Mouse (Mus musculus) embryonic facial prominence, embryonic 11.5 days (tissue): Measurements from ENCODE around the gene Rnf123. TPM values are rescaled to one million over a fixed set of nuclear protein-coding genes. Genes with fewer than 3 reads are reported as not detected.

Source experiments
- ATAC-seq: fragments of 200-750 bp; cut with Nextera tagmentation; replicated peaks from 2 replicates; pipeline ENCODE4 v1.8.0; 2017; ENCODE audit warnings: low read depth; ENCODE audit not compliant: insufficient number of reproducible peaks, low FRiP score, low TSS enrichment
- DNase-seq: peaks from one replicate; pipeline ENCODE4 v3.0.0-alpha.2; 2015; ENCODE audit warnings: low spot score
- H3K27ac ChIP-seq: fragments of 300-500 bp; sonication (generic); replicated peaks from 2 replicates; pipeline ENCODE4 v1.5.1; 2014; ENCODE audit warnings: mild to moderate bottlenecking, low read depth, low read length, control low read depth
- H3K27me3 ChIP-seq: fragments of 300-500 bp; sonication (generic); 2 replicates; pipeline ENCODE4 v1.6.1; 2014; ENCODE audit warnings: mild to moderate bottlenecking, low read length, moderate library complexity, mixed read lengths; ENCODE audit not compliant: control insufficient read depth, insufficient read depth
- H3K36me3 ChIP-seq: fragments of 300-500 bp; sonication (generic); replicated peaks from 2 replicates; pipeline ENCODE4 v1.6.1; 2014; ENCODE audit warnings: low read depth, mild to moderate bottlenecking, low read length, moderate library complexity, mixed read lengths; ENCODE audit not compliant: control insufficient read depth, insufficient read depth
- H3K4me1 ChIP-seq: fragments of 300-500 bp; sonication (generic); 2 replicates; pipeline ENCODE4 v1.6.1; 2014; ENCODE audit warnings: low read length, mixed read lengths; ENCODE audit not compliant: control insufficient read depth, insufficient read depth
- H3K4me2 ChIP-seq: fragments of 300-500 bp; sonication (generic); 2 replicates; pipeline ENCODE4 v1.6.1; 2014; ENCODE audit warnings: low read depth, mild to moderate bottlenecking, control low read depth, low read length, moderate library complexity
- H3K4me3 ChIP-seq: fragments of 300-500 bp; sonication (generic); 2 replicates; pipeline ENCODE4 v1.5.1; 2014; ENCODE audit warnings: low read depth, low read length, control low read depth
- H3K9ac ChIP-seq: fragments of 300-500 bp; sonication (generic); replicated peaks from 2 replicates; pipeline ENCODE4 v1.6.1; 2014; ENCODE audit warnings: mild to moderate bottlenecking, control low read depth, low read length
- H3K9me3 ChIP-seq: fragments of 300-500 bp; sonication (generic); replicated peaks from 2 replicates; pipeline ENCODE4 v1.6.1; 2016; ENCODE audit warnings: mild to moderate bottlenecking, low read length, inconsistent platforms, mixed read lengths; ENCODE audit not compliant: control insufficient read depth
- WGBS: fragments of 180-500 bp; shearing (Covaris S2); extraction: QIAGEN DNeasy Blood & Tissue Kit; methylation state at CpG from one replicate; pipeline ENCODE4 v1.1.7; 2014; 5-methylcytosine and 5-hydroxymethylcytosine counted together
- polyA plus RNA-seq: library from polyadenylated mRNA; unstranded; fragments of >200 nt; fragmentation: Nextera tagmentation; extraction: Ambion mirVana; gene quantifications from 2 replicates; pipeline ENCODE4 v1.2.1, GENCODE M21; 2014

Gene Rnf123
- polyA plus RNA-seq, 1 experiment from 2014 or later = 22.0 TPM

DNA sequence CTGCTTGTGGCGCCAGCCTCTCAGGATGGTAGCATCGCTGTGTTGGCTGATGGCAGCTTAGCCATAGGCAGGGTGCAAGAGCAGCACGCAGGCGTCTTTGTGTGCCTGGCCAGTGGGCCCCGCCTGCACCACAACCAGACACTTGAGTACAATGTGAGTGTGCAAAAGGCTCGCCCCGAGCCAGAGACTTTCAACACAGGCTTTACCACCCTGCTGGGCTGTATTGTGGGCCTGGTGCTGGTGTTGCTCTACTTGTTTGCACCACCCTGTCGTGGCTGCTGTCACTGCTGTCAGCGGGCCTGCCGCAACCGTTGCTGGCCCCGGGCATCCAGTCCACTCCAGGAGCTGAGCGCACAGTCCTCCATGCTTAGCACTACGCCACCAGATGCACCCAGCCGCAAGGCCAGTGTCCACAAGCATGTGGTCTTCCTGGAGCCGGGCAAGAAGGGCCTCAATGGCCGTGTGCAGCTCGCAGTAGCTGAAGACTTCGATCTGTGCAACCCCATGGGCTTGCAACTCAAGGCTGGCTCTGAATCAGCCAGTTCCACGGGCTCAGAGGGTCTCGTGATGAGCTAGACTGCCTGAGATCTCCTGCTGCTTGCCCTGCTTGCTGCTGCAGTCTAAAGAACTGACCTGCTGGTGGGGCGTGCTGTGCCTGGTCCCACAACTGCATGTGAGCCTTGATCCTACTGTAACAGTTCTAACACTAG is 28.7 kb downstream of the Rnf123 start:
- ATAC-seq (no peak), DNase-seq (no peak)
- H3K27ac ChIP-seq = no peak overlapping the region
- no peaks in the 10 kb centered on the region for H3K4me1 ChIP-seq
- no peaks in the 10 kb centered on the region; the same call in 1 of the 2 replicates for H3K36me3 ChIP-seq
- WGBS = 90% methylated on average over 22 of the region's 22 CpGs
- no peaks in the 10 kb centered on the region for H3K9me3 ChIP-seq
- no peaks in the 10 kb centered on the region for H3K27me3 ChIP-seq
- no peak overlapping the region for H3K4me2 ChIP-seq
- no peak overlapping the region for H3K4me3 ChIP-seq
- H3K9ac ChIP-seq = no peak overlapping the region

GRCm38 (mm10) chr9:108053665-108054225 is 29.4 kb downstream of the Rnf123 start:
- no peak overlapping the region for H3K9ac ChIP-seq
- no peak overlapping the region for H3K27ac ChIP-seq
- H3K36me3 ChIP-seq = no peaks in the 10 kb centered on the region; the same call in 1 of the 2 replicates
- WGBS = 93% methylated on average over 15 of the region's 15 CpGs
- no peaks in the 10 kb centered on the region for H3K27me3 ChIP-seq
- H3K9me3 ChIP-seq = no peaks in the 10 kb centered on the region
- no peaks in the 10 kb centered on the region for H3K4me1 ChIP-seq
- DNase-seq = no peak
- H3K4me3 ChIP-seq = no peak overlapping the region
- no peak overlapping the region for H3K4me2 ChIP-seq
- ATAC-seq = no peak

DNA sequence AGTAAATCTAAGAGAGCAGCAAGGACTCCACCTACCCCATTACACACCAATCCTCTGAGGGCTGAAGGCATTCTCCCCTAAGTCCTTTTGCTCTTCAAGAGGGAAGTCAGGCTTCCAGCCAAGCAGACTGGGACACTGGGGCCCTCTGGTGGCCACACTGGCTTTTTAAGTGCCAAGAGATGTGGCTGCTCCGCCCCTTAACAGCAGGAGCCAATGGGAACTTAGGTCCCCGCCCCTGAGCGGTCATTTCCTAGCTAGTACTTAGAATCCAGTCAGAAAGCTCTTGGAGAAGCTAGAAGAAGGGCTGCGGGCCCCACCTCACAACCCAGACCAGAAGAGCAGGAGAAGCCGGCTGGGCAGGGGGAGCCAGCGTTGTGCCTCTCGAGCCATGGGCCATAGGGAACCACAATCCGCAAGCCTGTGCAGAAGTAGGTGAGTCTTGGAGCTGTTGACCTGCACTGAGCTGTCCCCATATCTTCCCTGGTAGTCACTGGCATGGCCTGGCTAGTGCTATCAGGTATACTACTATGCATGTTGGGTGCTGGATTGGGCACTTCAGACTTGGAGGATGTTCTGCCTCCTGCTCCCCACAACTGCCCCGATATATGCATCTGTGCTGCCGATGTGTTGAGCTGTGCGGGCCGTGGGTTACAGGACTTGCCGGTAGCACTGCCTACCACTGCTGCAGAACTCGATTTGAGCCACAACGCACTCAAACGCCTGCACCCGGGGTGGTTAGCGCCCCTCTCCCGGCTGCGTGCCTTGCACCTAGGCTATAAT is 30.1 kb downstream of the Rnf123 start, which contains the start of gene Amigo3:
TSS of gene Amigo3 (plus strand) at position 275 of the 780 bp plus-strand sequence.
- Histone ChIP-seq H3K9me3 (no peaks in the 10 kb centered on the region), H3K4me1 (no peaks in the 10 kb centered on the region), H3K36me3 (no peaks in the 10 kb centered on the region; the same call in 1 of the 2 replicates), H3K4me2 (no peak within 1 kb of the TSS; the same call in 1 of the 2 replicates), H3K9ac (no peak within 1 kb of the TSS; the same call in 1 of the 2 replicates), H3K27ac (no peak within 1 kb of the TSS), H3K4me3 (no peak within 1 kb of the TSS), H3K27me3 (no peaks in the 10 kb centered on the region)
- WGBS = 56% methylated on average over 20 of the region's 20 CpGs
- ATAC-seq (peak; percentile 16; the same call in 1 of the 2 replicates), DNase-seq (peak; percentile 98)

DNA sequence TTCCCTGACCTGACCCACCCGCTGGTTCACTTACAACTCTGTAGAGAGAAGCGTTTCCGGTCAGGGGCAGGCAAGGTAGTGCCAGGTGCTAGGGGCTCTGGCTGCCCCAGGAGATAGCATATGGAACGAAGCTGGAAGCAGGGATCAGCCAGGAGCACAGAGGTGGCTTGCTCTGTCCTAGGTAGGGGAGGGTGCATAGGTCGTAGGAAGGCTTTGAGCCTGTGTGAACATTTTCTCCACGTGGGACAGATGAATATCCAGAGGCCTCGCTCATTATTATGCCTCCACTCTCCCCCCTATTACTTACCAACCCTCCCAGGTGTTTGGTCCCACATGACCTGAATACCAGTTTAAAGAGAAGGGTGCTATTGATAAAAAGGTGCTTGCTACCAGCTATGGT is 30.7 kb downstream of the Rnf123 start:
- Histone ChIP-seq H3K36me3 (no peaks in the 10 kb centered on the region; the same call in 1 of the 2 replicates), H3K4me3 (no peak overlapping the region), H3K4me2 (no peak overlapping the region; the same call in 1 of the 2 replicates), H3K4me1 (no peaks in the 10 kb centered on the region), H3K27ac (no peak overlapping the region), H3K27me3 (no peaks in the 10 kb centered on the region), H3K9me3 (no peaks in the 10 kb centered on the region), H3K9ac (no peak overlapping the region; the same call in 1 of the 2 replicates)
- no peak for ATAC-seq
- WGBS = 70% methylated on average over 7 of the region's 7 CpGs
- no peak for DNase-seq

GRCm38 (mm10) chr9:108051931-108052220 is 31.3 kb downstream of the Rnf123 start:
- H3K36me3 ChIP-seq = no peaks in the 10 kb centered on the region; the same call in none of the 2 replicates
- no peaks in the 10 kb centered on the region for H3K9me3 ChIP-seq
- no peak overlapping the region for H3K27ac ChIP-seq
- H3K4me2 ChIP-seq = no peak overlapping the region
- DNase-seq (no peak), ATAC-seq (no peak)
- WGBS = 87% methylated on average over 4 of the region's 4 CpGs
- no peak overlapping the region for H3K9ac ChIP-seq
- no peaks in the 10 kb centered on the region for H3K27me3 ChIP-seq
- no peak overlapping the region for H3K4me3 ChIP-seq
- H3K4me1 ChIP-seq = no peaks in the 10 kb centered on the region

DNA sequence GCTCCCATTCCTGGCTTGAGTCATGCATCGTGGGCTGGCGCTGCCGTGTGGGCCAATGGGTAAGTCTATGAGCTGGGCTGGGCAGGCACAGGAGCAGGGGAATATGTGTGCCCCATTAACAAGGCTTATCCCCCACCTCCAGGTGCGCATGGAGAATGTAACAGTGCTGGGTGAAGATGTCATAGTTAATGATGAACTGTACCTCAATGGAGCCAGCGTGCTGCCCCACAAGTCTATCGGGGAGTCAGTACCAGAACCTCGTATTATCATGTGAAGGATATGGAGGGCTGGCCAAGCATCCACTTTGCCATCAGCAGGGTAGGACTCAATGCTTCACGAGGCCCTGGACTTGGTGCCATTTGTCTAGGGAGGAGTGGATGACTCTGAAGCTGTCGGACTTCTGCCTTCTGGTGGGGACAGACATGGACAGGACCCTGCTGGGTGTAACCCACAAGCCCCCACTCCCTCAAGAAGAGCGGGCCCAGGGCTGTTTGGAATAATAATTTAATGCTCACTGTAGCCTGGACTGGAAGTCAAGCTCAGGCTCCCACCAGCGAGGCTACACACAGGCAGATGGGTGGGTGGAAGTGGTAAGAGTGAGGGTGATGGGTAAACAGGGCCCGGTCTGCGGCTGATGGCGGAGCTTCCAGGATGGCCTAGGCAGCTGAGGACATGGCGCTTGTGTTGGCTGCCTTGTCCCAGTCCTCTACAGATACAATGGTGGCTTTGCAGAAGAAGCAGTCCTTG is 31.8 kb downstream of the Rnf123 start:
- H3K27ac ChIP-seq = no peak overlapping the region
- DNase-seq (no peak), ATAC-seq (no peak)
- no peaks in the 10 kb centered on the region for H3K27me3 ChIP-seq
- H3K9ac ChIP-seq = no peak overlapping the region
- no peaks in the 10 kb centered on the region for H3K4me1 ChIP-seq
- H3K36me3 ChIP-seq = peaks cover 4% of the 10 kb centered on the region
- no peak overlapping the region for H3K4me2 ChIP-seq
- 92% methylated on average over 15 of the region's 15 CpGs for WGBS
- no peak overlapping the region for H3K4me3 ChIP-seq
- H3K9me3 ChIP-seq = no peaks in the 10 kb centered on the region

DNA sequence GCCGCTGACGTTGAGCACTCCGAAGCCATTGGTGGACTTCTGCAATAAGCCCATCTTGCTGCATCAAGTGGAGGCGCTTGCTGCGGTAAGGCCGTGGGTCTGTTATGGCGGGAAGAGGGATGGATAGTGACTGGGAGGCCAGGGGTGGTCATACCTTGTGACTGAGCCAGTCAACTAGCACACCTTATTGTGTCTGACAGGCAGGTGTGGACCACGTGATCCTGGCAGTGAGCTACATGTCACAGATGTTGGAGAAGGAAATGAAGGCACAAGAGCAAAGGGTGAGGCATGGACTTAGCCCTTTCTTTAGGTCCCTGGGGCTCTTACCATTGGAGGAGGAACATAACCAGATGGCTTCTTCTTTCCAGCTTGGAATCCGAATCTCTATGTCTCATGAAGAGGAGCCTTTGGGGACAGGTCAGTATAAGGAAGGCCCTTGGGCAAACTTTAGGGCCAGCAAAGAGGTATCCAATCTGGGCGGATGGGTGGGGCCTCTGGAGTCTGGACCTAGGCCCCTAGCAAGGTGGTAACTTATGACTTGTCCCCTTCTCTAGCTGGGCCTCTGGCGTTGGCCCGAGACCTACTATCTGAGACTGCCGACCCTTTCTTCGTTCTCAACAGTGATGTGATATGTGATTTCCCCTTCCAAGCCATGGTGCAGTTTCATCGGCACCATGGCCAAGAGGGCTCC is 33.4 kb downstream of the Rnf123 start:
- Histone ChIP-seq H3K36me3 (peaks cover 9% of the 10 kb centered on the region), H3K9me3 (no peaks in the 10 kb centered on the region), H3K4me1 (no peaks in the 10 kb centered on the region), H3K9ac (peak overlapping the region; percentile 78), H3K4me3 (peak overlapping the region; percentile 72), H3K27ac (no peak overlapping the region), H3K4me2 (peak overlapping the region; percentile 89), H3K27me3 (no peaks in the 10 kb centered on the region)
- WGBS = 43% methylated on average over 15 of the region's 15 CpGs
- ATAC-seq (peak; percentile 3; the same call in 1 of the 2 replicates), DNase-seq (peak; percentile 17)
